Mouse (Mus musculus) activated CD4-positive, CD25-positive, alpha-beta regulatory T cell, adult 4 months (primary cell): ENCODE measurements around the gene Gm20388. TPM values are rescaled to one million over a fixed set of nuclear protein-coding genes. Genes with fewer than 3 reads are reported as not detected.

Source experiments
- ATAC-seq: one replicate; pipeline ENCODE4 v1.8.0; 2017
- polyA plus RNA-seq, 2 experiments: library from polyadenylated mRNA; unstranded; fragments of 100-300 nt; shearing (Covaris generic); gene quantifications; one replicate each; pipeline ENCODE4 v1.2.1; 2017

Gm20388 gene
- polyA plus RNA-seq, 2 experiments from 2014 or later, result 9.9 to 12.3 TPM

DNA sequence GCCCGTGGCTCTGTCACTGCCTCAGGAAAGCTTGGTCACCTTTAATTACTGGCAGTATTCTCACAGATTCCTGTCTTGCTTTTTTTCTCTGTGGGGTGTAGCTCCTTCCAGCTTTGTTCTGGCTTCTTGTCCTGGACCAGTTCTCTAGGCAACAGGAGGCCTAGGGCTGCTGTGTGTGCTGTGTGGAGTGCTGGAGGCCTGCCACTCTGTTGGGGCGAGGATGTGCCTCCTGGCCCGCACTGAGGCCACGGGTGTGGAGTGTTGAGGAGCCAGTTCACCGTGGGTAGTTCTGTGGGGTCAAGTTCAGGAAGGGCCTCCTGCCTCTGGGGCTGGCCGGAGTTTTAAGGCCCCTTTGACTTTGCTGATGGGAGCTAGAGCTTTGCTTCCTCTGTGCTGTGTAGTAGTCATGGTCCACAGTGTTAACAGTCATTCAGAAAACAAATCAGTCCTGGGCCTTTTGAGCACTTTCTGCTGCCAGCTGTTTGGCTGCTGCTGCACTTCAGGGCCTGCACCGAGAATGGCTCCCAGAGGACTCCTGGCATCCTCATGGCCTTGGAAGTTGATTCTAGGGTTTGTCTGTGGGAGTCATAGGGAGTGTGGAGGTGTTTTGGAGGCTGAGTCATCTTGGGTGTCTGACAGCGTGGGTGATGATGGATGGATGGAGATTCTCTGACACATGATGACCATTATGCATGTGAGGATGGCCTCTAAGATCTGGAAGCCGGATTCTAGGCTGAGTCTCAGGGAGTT, 2080.0 kb downstream of the Gm20388 start:
- no peak for ATAC-seq

GRCm38 (mm10) chr8:121991611-121992010, 2081.0 kb downstream of the Gm20388 start:
- no peak for ATAC-seq

- ATAC-seq, result no peak
Measured at GRCm38 (mm10) chr8:121992911-121993310, 2082.3 kb downstream of the Gm20388 start.

DNA sequence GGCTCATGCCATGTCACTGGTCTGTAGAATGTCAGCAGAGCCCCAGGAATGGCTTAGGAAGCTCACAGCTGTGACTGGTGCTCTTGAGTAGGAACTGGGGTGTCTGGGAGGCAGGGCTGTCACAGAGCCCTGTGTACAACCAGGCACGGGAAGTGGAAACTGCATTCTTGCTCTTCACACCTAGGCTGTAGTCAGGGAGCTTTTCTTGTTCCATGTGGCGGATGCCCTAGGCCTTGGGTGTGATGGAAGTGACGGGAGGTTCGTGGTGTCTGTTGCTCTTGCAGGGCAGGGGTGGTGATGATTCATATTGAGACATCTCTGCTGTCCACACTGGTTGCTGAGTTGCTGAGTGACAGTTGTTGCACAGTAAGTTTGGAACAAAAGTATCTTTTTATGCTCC, 2084.5 kb downstream of the Gm20388 start:
- ATAC-seq, result peak; percentile 46

DNA sequence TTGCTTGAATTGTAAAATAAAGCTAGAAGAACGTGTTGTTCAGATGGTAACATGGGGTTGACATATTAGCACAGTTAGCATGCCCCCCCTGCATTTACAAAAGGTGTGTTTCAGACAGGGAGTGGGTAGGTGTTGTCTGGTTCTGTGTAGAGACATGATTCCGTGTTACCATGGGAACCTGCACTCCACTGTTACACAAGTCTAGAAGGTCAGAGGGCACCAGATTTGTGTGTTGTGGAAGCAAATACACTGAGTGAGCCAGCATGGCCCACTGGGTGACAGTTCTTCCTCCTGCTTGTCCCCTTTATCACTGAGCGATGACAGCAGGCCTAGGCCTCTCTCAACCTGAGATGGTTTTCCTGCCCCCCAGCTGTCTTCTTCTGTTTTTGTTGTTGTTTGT, 2085.3 kb downstream of the Gm20388 start:
- ATAC-seq, result no peak

GRCm38 (mm10) chr8:121998631-121999030, 2088.0 kb downstream of the Gm20388 start:
- ATAC-seq, result no peak

- no peak for ATAC-seq
Measured at GRCm38 (mm10) chr8:121999211-121999610, 2088.6 kb downstream of the Gm20388 start.

DNA sequence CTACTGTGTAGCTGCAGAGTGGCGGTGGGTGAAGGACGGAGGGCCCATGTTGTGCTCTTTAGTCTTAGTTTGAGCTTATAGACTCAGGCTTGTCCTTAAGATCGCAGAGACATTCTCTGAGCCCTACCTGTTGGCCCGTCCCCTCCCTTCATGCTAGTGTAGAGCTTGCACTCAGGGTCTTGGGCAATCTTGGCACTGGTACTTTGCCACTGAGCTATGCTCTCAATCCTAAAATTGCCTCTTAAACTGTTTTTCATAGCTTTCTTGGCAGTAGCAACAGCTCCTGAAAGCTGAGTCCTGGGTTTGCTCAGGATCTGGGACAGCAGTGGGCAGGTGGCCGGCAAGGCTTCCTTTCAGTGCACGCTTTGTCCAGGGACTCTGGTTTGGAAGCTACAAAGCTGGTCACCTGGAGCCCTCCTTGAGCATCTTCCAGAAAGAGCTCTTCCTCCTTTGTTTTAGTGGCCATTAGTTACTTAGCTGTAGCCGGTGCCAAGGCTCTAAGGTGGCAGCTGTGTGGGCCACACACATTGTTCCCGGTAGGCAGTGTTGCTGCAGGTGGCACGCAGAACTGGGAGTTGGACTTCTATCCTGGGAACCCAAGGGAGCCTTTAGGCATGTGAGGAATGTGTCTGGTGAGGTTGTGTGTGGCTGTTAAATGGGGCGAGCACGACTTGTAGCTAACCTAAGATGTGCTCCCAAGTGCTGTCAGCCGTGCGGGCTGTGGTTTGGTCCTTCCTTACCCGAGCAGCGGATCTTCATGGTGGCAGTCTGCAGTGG, 2090.9 kb downstream of the Gm20388 start:
- no peak for ATAC-seq

GRCm38 (mm10) chr8:122003646-122004045, 2093.0 kb downstream of the Gm20388 start:
- ATAC-seq, result no peak

DNA sequence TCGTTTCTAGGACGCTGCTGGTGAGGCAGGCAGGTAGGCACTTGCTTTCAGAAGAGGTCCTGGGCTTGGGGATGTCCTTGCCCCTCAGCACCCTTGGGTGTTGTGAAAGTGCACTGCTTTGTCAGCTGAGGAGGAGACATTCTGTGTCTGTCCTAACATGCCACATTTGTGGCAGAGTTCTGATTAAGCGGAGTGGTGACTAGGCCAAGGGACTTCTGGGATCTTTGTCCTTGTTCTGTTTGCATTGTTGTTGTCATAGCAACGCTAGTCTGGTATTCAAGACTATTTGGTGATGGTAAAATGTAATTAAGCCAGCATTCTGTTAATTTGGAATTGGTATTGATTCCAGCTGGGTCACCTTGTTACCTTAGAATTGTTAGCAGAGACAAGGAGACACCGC, 2093.5 kb downstream of the Gm20388 start:
- ATAC-seq, result no peak

DNA sequence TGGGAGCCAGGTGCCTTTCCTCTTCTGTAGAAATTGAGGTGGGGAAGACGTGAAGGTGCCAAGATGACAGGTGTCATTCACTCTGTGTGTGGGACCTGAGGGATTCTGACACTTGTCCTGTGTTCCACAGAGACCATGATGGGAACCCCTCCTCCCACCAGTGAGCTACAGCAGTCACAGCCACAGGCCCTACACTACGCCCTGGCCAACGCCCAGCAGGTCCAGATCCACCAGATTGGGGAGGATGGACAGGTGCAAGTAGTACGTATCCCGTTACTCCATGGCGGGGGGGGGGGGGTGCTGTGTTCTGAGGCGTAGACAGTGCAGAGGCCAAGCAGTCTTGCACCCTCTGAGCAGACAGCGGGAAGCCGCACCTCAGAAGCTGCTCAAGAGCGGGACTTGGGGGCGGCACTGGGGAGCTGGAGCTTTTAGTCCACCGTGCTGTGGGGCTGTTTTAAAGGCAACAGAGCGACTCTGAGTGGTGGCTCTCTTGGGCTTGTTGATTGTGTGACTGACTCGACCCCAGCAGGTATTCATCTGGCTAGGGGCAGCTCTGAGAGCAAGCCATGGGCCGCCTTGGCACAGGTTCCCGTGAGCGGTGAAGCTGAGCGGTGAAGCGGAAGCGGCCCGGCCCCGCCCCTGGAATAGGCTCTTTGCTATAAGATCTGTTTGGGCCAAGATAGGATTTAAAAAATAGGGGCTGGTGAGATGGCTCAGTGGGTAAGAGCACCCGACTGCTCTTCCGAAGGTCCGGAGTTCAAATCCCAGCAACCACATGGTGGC, 2095.0 kb downstream of the Gm20388 start:
- no peak for ATAC-seq

DNA sequence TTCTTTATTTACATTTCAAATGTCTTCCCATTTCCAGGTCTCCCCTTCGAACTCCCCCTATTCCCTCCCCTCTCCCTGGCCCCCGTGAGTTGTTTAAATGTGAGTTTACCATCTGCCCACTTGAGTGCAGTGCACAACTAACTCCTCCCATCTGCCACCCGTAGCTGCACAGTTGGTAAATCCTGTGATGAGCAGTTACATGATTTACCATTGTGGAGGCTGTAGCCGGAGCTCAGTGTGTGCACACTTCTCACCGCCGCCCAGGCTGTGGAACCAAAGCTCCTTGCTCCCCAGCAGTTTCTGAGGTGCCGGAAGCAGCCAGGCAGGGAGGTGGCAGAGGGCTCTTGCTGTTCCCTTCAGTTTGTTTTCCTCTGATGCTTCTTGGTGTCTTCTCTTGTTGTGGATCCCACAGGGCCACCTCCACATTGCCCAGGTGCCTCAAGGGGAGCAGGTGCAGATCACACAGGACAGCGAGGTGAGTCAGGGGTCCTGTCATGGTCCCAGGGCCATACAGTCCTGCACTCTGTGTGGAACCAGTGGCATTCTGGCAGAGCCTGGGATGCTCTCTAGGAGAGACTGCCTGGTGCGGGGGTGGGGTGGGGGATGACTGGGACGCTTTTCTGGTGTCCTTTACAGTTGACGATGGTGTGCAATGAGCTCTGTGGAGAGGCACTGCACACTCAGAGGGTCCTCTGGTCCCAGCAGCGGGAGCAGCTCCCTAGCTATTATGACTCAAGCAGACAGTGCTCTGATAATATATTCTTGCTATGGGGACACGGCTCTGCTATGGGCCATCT, 2096.2 kb downstream of the Gm20388 start:
- ATAC-seq, result no peak

DNA sequence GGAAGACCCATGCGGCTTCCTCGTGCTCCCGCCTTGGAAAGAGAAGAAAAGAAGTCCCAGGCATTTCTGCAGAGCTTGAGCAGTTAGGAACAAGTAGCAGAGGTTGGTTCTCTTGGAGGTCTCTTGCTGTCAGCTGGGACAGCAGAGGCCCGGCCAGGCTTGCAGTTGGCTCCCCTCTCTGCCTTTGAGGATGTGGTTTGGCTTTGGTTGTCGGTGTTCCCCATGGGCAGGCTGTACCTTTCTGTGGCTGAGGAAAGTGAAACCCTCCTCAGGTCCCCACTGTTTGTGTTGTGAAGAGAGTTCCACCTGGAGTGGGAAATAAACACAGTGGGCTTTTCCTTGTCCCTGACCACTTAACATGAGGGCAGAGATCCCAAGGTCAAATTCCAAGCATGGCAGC, 2097.8 kb downstream of the Gm20388 start:
- ATAC-seq, result no peak

GRCm38 (mm10) chr8:122010638-122011037, 2100.0 kb downstream of the Gm20388 start:
- no peak for ATAC-seq

- ATAC-seq, result no peak
Measured at GRCm38 (mm10) chr8:122011066-122011588, 2100.5 kb downstream of the Gm20388 start.

DNA sequence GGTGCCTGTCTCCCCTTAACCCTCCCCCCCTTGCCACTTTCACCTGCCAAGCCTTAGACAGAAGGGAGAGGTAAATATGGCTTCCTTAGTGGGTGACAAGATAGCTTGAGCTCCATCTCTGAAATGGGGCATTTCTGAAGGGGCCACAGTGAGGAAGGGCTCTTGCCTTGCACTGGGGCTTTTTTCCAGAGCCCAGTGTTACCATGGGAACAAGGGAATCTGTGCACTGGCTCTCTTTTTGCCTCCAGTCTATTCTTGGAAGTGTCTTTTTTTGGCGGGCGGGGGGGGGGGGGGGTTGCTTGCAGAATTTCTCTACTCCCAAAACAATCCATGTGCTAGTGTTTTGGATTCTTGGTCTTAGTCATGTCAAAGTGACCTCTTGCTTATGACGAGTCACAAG, 2104.0 kb downstream of the Gm20388 start:
- ATAC-seq, result no peak

- no peak for ATAC-seq
Measured at GRCm38 (mm10) chr8:122018046-122018831, 2107.6 kb downstream of the Gm20388 start.

DNA sequence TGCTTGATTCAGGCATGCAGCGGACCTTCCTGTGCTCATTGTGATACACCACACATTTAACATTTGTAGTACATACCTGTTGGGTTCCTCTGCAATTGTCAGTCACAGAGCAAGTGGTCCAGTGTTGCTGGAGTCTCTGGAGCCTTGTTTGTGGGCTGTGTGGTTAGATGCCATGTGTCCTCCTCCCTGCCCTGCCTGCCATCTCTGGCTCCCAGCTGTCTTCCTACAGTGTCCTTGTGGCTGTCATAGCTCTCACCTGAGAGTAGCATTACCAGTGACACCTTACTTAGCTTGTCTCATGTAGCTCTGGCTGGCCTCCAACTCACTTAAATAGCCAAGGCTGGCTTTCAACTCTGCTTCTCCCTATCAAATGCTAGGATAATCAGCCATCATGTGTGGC, 2108.5 kb downstream of the Gm20388 start:
- no peak for ATAC-seq

DNA sequence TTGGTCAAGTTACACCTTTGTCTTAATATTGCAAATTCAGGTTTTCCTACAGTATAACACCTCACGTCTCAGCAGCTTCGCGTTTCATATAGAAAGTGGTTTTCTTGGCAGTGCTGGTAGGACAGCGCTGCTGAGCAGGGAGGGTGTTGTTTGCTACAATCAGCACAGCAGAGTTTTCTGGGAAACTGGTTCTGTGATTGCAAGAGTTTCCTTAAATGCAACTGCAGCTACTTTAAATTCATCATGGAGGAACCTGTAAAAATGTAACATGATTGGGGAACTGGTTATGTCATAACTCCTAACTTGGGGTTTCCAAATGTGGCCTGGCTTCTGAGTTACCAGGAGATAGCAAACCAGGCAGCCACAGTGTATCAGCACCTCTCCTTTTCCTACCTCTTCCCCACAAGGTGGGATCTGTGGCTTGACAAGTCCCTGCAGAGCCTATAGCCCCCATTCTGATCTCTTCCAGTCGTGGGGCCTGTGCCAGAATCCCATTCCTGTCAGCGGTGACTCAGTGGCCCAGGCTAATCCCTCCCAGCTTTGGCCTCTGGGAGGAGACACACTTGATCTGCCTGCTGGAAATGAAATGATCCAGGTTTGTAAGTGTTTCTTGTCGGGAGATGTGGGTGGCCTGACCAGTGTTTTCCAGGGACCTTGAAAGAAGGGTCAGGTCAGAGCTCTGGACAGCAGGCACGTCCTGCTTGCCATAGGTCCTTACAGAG, 2109.6 kb downstream of the Gm20388 start:
- no peak for ATAC-seq

DNA sequence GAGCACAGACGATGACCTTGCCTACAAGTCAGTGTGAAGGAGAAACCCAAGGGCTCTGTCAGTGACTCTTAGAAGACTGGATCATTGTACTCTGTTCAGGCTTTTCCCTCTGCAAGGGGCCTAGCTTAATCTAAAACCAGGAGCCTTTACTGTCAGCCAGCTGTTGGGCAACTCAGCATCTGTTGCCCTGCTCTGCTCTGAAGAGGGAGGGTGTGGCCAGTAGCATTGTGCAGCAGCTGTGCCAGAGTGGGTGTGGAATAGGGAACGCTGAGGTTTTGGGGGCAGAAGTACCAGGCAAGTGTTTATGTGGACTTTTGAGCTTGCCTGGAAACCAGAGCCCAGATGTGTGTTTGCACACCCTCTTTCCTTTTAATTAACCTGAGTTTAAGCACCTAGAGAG, 2111.1 kb downstream of the Gm20388 start:
- ATAC-seq, result no peak

GRCm38 (mm10) chr8:122022274-122022673, 2111.6 kb downstream of the Gm20388 start:
- no peak for ATAC-seq
